In genomic region chr1:180384486-180384885, GRCm38 (mm10) we compare ENCODE assay signal across 10 mouse cellular contexts. TPM values are rescaled to one million over a fixed set of nuclear protein-coding genes. Genes with fewer than 3 reads are reported as not detected.
A peak's percentile ranks its signal among the peaks of the same experiment; 100 is the strongest.
DNase-seq lines count a peak whose midpoint lies in the region; ATAC-seq lines count a peak whose summit lies in the region.
"Had no signal": no experiment of that assay in that cellular context is flagged by ENCODE, and none has a peak within 500 bp of the region (broad histone marks: within the 10 kb centered on the region; RNA-seq: fewer than 3 reads in every experiment).

No protein-coding gene starts in this region.

- H3K4me3 ChIP-seq in forebrain, embryonic 14.5 days (ENCODE audit: low read depth, low read length) = no peak overlapping the region
- H3K4me3 ChIP-seq in liver, embryonic 11.5 days (ENCODE audit: low read depth, low read length) = no peak overlapping the region
- H3K4me3 ChIP-seq: heart, embryonic 13.5 days had no signal

- H3K9me3 ChIP-seq in forebrain, embryonic 14.5 days (replicated peaks; ENCODE audit: control insufficient read depth, low read length) = no peaks in the 10 kb centered on the region
- H3K9me3 ChIP-seq in liver, embryonic 11.5 days (ENCODE audit: control insufficient read depth, low read length) = no peaks in the 10 kb centered on the region
- H3K9me3 ChIP-seq: heart, embryonic 13.5 days had no signal

- no peak overlapping the region for H3K27ac ChIP-seq in forebrain, embryonic 14.5 days (ENCODE audit: low read depth, low read length)
- H3K27ac ChIP-seq in liver, embryonic 11.5 days (ENCODE audit: low read depth, low read length) = no peak overlapping the region
- H3K27ac ChIP-seq: heart, embryonic 13.5 days had no signal

- H3K4me2 ChIP-seq in forebrain, embryonic 14.5 days (ENCODE audit: low read length) = no peak overlapping the region
- H3K4me2 ChIP-seq in liver, embryonic 11.5 days = no peak overlapping the region
- H3K4me2 ChIP-seq: heart, embryonic 13.5 days had no signal

- WGBS in forebrain, embryonic 14.5 days = 75% methylated on average over 10 of the region's 10 CpGs
- 60% methylated on average over 10 of the region's 10 CpGs for WGBS in liver, embryonic 11.5 days

- no peaks in the 10 kb centered on the region for H3K27me3 ChIP-seq in forebrain, embryonic 14.5 days (replicated peaks; ENCODE audit: control insufficient read depth, insufficient read depth, low read length)
- no peaks in the 10 kb centered on the region for H3K27me3 ChIP-seq in liver, embryonic 11.5 days (replicated peaks; ENCODE audit: control insufficient read depth, insufficient read depth, low read length)
- H3K27me3 ChIP-seq: heart, embryonic 13.5 days had no signal

- H3K9ac ChIP-seq in forebrain, embryonic 14.5 days (ENCODE audit: low read length) = no peak overlapping the region
- no peak overlapping the region for H3K9ac ChIP-seq in liver, embryonic 11.5 days (ENCODE audit: low read depth, low read length)
- H3K9ac ChIP-seq: heart, embryonic 13.5 days had no signal

- H3K4me1 ChIP-seq in forebrain, embryonic 14.5 days (ENCODE audit: control insufficient read depth, insufficient read depth, low read length) = peaks cover 8% of the 10 kb centered on the region
- H3K4me1 ChIP-seq in liver, embryonic 11.5 days (replicated peaks; ENCODE audit: control insufficient read depth, insufficient read depth, low read length) = peaks cover 38% of the 10 kb centered on the region

- peak; percentile 69 for DNase-seq in adrenal gland, adult 2 months
- DNase-seq in adrenal gland, adult 18-20 months (ENCODE audit: low spot score in 2 of 2) = no peak
- DNase-seq in layer of hippocampus, adult 18-20 months (ENCODE audit: low spot score in 2 of 2) = peak; percentile 69 to 82
- no peak for DNase-seq in layer of hippocampus, adult 9-10 months (ENCODE audit: low spot score)
- peak; percentile 76 for DNase-seq in ES-CJ7 (ENCODE audit: low read depth, low spot score)
- peak; percentile 79 to 86 for DNase-seq in lung, adult 18-20 months
- no peak for DNase-seq in forebrain, embryonic 14.5 days (ENCODE audit: low spot score)
- no peak for DNase-seq in liver, embryonic 11.5 days (ENCODE audit: low spot score)
- DNase-seq: kidney, adult 18-20 months had no signal

- H3K36me3 ChIP-seq in forebrain, embryonic 14.5 days (ENCODE audit: control insufficient read depth, insufficient read depth, low read length) = no peaks in the 10 kb centered on the region
- H3K36me3 ChIP-seq in liver, embryonic 11.5 days (ENCODE audit: control insufficient read depth, insufficient read depth, low read length) = no peaks in the 10 kb centered on the region

- no peak for ATAC-seq in forebrain, embryonic 14.5 days
- ATAC-seq in liver, embryonic 11.5 days (replicated peaks; ENCODE audit: low FRiP score) = no peak

RNA-seq across cellular contexts. Expression of gene Itpkb, which starts 54.2 kb away (rescaled TPM):
- 10 to 100 TPM; 45.6 to 76.4 TPM for total RNA-seq in adrenal gland, adult 2 months (2021)
- polyA plus RNA-seq in adrenal gland, adult 2 months (2012; rRNA removed) = 22.6 and 25.3 TPM in 2 replicates
- total RNA-seq in adrenal gland, adult 18-20 months (2021) = 10 to 100 TPM; 49.3 to 58.6 TPM
- 10 to 100 TPM; 27.2 to 27.4 TPM for total RNA-seq in layer of hippocampus, adult 18-20 months (2021)
- 1.3 and 1.5 TPM in 2 replicates for polyA plus RNA-seq in forebrain, embryonic 14.5 days (2014; fragmentation: Nextera tagmentation; extraction: Ambion mirVana)
- polyA plus RNA-seq in liver, embryonic 11.5 days (2014; fragmentation: Nextera tagmentation; extraction: Ambion mirVana) = 4.1 and 4.3 TPM in 2 replicates

Comparison
In these comparisons a context has a peak if more than half of its experiments do, and no peak if none do; other contexts are left out.
1. DNase-seq: peak in adrenal gland, adult 2 months (single experiment), layer of hippocampus, adult 18-20 months (2 of 2), ES-CJ7 (single experiment) and lung, adult 18-20 months (2 of 2); none in adrenal gland, adult 18-20 months (0 of 2), layer of hippocampus, adult 9-10 months (single experiment), forebrain, embryonic 14.5 days (single experiment) and liver, embryonic 11.5 days (single experiment).